Mouse (Mus musculus) neural tube, embryonic 13.5 days (tissue): Measurements from ENCODE around the gene Plxna4. TPM values are rescaled to one million over a fixed set of nuclear protein-coding genes. Genes with fewer than 3 reads are reported as not detected.

Experiments used
- ATAC-seq: fragments of 200-750 bp; cut with Nextera tagmentation; 2 replicates; pipeline ENCODE4 v1.8.0; 2017; ENCODE audit warnings: low read depth, mild to moderate bottlenecking, moderate TSS enrichment, moderate library complexity
- H3K27ac ChIP-seq: fragments of 300-500 bp; sonication (generic); replicated peaks from 2 replicates; pipeline ENCODE4 v1.5.1; 2015; ENCODE audit warnings: moderate library complexity, mild to moderate bottlenecking, inconsistent platforms
- H3K27me3 ChIP-seq: fragments of 300-500 bp; sonication (generic); 2 replicates; pipeline ENCODE4 v1.6.1; 2015; ENCODE audit warnings: mild to moderate bottlenecking, inconsistent platforms
- H3K36me3 ChIP-seq: fragments of 300-500 bp; sonication (generic); 2 replicates; pipeline ENCODE4 v1.6.1; 2015; ENCODE audit warnings: mild to moderate bottlenecking, inconsistent platforms
- H3K4me1 ChIP-seq: fragments of 300-500 bp; sonication (generic); replicated peaks from 2 replicates; pipeline ENCODE4 v1.6.1; 2015; ENCODE audit warnings: inconsistent platforms
- H3K4me2 ChIP-seq: fragments of 300-500 bp; sonication (generic); 2 replicates; pipeline ENCODE4 v1.6.1; 2015; ENCODE audit warnings: inconsistent platforms, mild to moderate bottlenecking, moderate library complexity
- H3K4me3 ChIP-seq: fragments of 300-500 bp; sonication (generic); 2 replicates; pipeline ENCODE4 v1.5.1; 2015; ENCODE audit warnings: mild to moderate bottlenecking, inconsistent platforms
- H3K9ac ChIP-seq: fragments of 300-500 bp; sonication (generic); 2 replicates; pipeline ENCODE4 v1.6.1; 2015; ENCODE audit warnings: moderate library complexity, mild to moderate bottlenecking, inconsistent platforms
- H3K9me3 ChIP-seq: fragments of 300-500 bp; sonication (generic); 2 replicates; pipeline ENCODE4 v1.6.1; 2016; ENCODE audit warnings: inconsistent platforms
- WGBS: fragments of 180-500 bp; shearing (Covaris S2); methylation state at CpG from one replicate; pipeline ENCODE4 v1.1.7; 2015; 5-methylcytosine and 5-hydroxymethylcytosine counted together
- polyA plus RNA-seq: library from polyadenylated mRNA; unstranded; fragments of >200 nt; fragmentation: Nextera tagmentation; extraction: Ambion mirVana; gene quantifications from 2 replicates; pipeline ENCODE4 v1.2.1, GENCODE M21; 2015

Plxna4 gene
- polyA plus RNA-seq, 1 experiment from 2014 or later, result 17.1 TPM

DNA sequence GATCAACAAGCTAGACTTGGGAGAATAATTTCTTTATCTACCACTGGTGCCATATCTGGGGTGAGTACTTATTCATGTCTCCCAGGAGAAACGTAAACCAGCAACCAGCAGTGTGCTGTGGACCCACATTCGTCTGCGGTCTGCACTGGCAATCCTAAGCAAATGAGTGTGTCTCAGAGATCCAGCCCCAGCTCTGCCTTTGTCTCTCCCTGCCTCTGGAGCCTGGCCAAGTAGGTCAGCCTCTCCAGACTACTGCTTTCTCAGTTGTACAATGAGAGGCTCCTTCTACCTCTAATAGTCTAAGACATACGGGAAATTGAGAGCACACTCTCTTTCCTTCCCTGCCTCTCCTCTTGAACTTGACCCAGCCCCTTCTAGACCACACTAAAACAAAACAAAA lies 316.5 kb downstream of the Plxna4 start:
- Histone ChIP-seq H3K4me1 (peaks cover 15% of the 10 kb centered on the region), H3K4me2 (no peak overlapping the region), H3K9me3 (0 out of 2 replicates have a peak, but pooled peaks cover 7% of the 10 kb centered on the region), H3K4me3 (no peak overlapping the region), H3K27me3 (no peaks in the 10 kb centered on the region), H3K36me3 (no peaks in the 10 kb centered on the region), H3K27ac (peak overlapping the region; percentile 15), H3K9ac (no peak overlapping the region)
- WGBS, result 57% methylated on average over 4 of the region's 4 CpGs
- ATAC-seq, result no peak

DNA sequence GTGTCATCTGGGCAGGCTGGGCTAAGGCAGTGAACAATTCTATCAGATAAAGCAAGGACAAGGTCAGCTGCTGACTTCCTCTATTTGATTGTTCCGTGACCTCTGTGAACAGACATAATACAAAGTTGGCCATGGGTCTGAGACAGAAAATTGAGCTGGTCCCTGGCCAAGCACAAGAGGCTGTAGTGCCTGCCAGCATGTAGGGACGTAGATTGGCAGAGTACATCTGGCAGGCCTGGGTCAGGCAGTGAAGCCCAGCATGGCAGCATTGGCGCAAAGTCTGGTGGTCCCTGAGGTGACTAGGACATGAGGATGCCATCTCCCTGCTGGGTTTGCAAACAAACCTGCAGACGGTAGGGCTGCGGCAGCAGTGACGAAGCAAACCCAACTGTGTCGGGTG lies 321.9 kb downstream of the Plxna4 start:
- WGBS, result 83% methylated on average over 7 of the region's 7 CpGs
- H3K27me3 ChIP-seq, result no peaks in the 10 kb centered on the region
- no peak overlapping the region for H3K27ac ChIP-seq

GRCm38 (mm10) chr6:32261339-32261738 lies 326.7 kb downstream of the Plxna4 start:
- Histone ChIP-seq H3K36me3 (no peaks in the 10 kb centered on the region), H3K4me3 (no peak overlapping the region), H3K27ac (peak overlapping the region; percentile 35), H3K4me1 (peaks cover 23% of the 10 kb centered on the region), H3K4me2 (no peak overlapping the region), H3K9ac (no peak overlapping the region), H3K27me3 (no peaks in the 10 kb centered on the region), H3K9me3 (no peaks in the 10 kb centered on the region)
- 16% methylated on average over 3 of the region's 3 CpGs for WGBS
- peak; percentile 83 for ATAC-seq

More for the DNA sequence above, 321.9 kb downstream of the Plxna4 start:
- H3K4me1 ChIP-seq, result peaks cover 13% of the 10 kb centered on the region
- no peaks in the 10 kb centered on the region for H3K36me3 ChIP-seq
- no peak overlapping the region for H3K9ac ChIP-seq
- no peak overlapping the region for H3K4me2 ChIP-seq
- 0 out of 2 replicates have a peak, but pooled peaks cover 7% of the 10 kb centered on the region for H3K9me3 ChIP-seq
- no peak overlapping the region for H3K4me3 ChIP-seq
- no peak for ATAC-seq

GRCm38 (mm10) chr6:32260341-32260740 lies 327.7 kb downstream of the Plxna4 start:
- H3K27ac ChIP-seq, result 0 out of 2 replicates have a peak overlapping the region, but pooled peaks have one; percentile 29
- H3K9ac ChIP-seq, result no peak overlapping the region
- no peak overlapping the region for H3K4me2 ChIP-seq
- WGBS, result 69% methylated on average over 5 of the region's 5 CpGs
- H3K27me3 ChIP-seq, result no peaks in the 10 kb centered on the region
- no peaks in the 10 kb centered on the region for H3K9me3 ChIP-seq
- no peaks in the 10 kb centered on the region for H3K36me3 ChIP-seq
- ATAC-seq, result no peak
- peaks cover 26% of the 10 kb centered on the region for H3K4me1 ChIP-seq
- no peak overlapping the region for H3K4me3 ChIP-seq

GRCm38 (mm10) chr6:32255191-32255590 lies 332.8 kb downstream of the Plxna4 start:
- H3K4me3 ChIP-seq, result no peak overlapping the region
- no peaks in the 10 kb centered on the region for H3K36me3 ChIP-seq
- H3K4me1 ChIP-seq, result peaks cover 27% of the 10 kb centered on the region
- no peak overlapping the region for H3K27ac ChIP-seq
- no peak overlapping the region for H3K9ac ChIP-seq
- H3K4me2 ChIP-seq, result no peak overlapping the region
- no peak for ATAC-seq
- no peaks in the 10 kb centered on the region for H3K27me3 ChIP-seq
- no peaks in the 10 kb centered on the region for H3K9me3 ChIP-seq
- WGBS, result 35% methylated on average over 2 of the region's 2 CpGs

DNA sequence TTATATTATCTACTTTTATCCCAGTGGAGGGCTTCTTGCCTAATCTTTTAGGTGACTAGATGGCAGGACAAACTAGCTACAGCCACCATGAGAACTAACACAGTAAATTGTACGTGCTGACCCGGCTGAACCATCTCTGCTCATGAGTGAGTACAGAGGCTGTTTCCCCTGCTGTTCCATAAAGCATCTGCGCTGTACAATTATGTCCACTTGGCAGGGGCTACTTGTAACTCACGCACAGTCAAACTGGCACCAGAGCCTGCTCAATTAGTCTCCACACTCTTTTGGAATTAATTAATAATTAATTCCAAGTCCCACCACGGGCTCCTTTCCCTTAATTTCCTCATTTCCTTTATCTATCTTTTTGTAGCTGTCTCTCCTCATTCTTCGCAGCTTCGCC lies 335.8 kb downstream of the Plxna4 start:
- no peak overlapping the region for H3K4me2 ChIP-seq
- no peaks in the 10 kb centered on the region for H3K36me3 ChIP-seq
- 46% methylated on average over 7 of the region's 7 CpGs for WGBS
- ATAC-seq, result no peak
- peaks cover 25% of the 10 kb centered on the region for H3K4me1 ChIP-seq
- H3K4me3 ChIP-seq, result no peak overlapping the region
- H3K9me3 ChIP-seq, result no peaks in the 10 kb centered on the region
- no peaks in the 10 kb centered on the region for H3K27me3 ChIP-seq
- H3K27ac ChIP-seq, result 0 out of 2 replicates have a peak overlapping the region, but pooled peaks have one; percentile 38
- no peak overlapping the region for H3K9ac ChIP-seq

DNA sequence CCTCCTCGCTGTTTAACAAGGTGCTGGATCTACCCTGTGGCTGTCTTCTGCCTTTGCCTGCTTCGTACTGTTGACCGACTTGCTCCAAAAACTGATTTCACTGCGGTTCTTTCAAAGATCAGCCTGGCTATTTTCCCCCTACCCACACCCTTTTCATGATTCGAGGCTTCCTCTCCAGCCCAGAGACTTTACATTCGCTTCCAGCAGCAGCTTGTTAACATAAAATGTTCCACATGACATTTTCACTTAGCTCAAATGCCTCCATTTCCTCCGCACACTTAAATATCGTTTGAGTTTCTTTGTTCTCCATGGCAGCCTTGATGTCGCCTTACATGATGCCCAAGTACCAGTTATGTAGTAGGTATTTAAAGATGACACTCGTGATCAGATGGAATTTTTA lies 336.3 kb downstream of the Plxna4 start:
- H3K27ac ChIP-seq, result 0 out of 2 replicates have a peak overlapping the region, but pooled peaks have one; percentile 9
- 79% methylated on average over 10 of the region's 10 CpGs for WGBS

DNA sequence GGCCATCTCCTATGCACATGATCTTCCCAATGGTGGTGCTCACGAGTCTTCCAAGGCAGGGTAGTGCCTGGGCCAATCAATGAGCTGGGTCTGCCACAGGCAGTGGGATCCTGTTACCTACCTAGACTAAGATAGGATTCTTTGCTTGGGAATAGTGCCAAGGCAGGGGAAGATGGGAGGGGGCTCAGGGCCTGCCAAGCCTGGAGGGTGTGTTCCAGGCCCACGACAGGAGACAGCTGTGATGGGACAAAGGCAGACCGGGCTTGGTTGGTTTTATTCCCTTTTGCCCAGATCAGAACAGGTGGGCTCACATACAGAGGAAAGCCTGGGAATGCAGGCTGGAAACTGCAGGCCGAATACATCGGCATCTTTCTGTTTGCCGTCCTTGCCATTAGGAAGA lies 342.0 kb downstream of the Plxna4 start:
- WGBS, result 62% methylated on average over 6 of the region's 6 CpGs
- no peak overlapping the region for H3K27ac ChIP-seq
- H3K9ac ChIP-seq, result no peak overlapping the region
- H3K27me3 ChIP-seq, result no peaks in the 10 kb centered on the region
- no peak overlapping the region for H3K4me2 ChIP-seq
- no peak overlapping the region for H3K4me3 ChIP-seq
- no peaks in the 10 kb centered on the region for H3K4me1 ChIP-seq
- no peaks in the 10 kb centered on the region for H3K36me3 ChIP-seq
- no peaks in the 10 kb centered on the region for H3K9me3 ChIP-seq
- ATAC-seq, result no peak

More for the DNA sequence above, 336.3 kb downstream of the Plxna4 start:
- ATAC-seq, result no peak
- no peaks in the 10 kb centered on the region for H3K36me3 ChIP-seq
- H3K27me3 ChIP-seq, result no peaks in the 10 kb centered on the region
- H3K4me2 ChIP-seq, result no peak overlapping the region
- H3K4me3 ChIP-seq, result no peak overlapping the region
- H3K9me3 ChIP-seq, result no peaks in the 10 kb centered on the region
- no peak overlapping the region for H3K9ac ChIP-seq
- H3K4me1 ChIP-seq, result peaks cover 25% of the 10 kb centered on the region

DNA sequence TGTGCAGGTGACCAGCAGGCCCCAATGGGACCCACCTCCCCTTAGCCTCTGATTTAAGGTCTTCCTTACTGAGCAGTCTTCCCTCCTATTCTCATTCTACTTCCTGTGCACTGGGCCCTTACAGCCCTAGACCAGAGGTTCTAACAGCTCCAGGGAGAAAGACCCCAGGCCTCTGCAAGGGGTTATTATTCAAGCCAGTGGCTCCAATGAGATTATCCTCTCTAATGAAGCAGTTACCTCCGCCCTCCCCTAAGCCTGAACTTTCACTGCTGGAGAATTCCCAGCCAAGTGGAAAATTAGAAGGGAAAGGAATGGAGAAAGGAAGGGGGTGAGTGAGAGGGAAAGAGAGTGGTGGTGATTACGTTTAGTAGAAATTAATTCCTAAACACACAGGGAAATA lies 345.0 kb downstream of the Plxna4 start:
- H3K27ac ChIP-seq, result no peak overlapping the region; the same call in 1 of the 2 replicates
- 49% methylated on average over 2 of the region's 2 CpGs for WGBS
- H3K27me3 ChIP-seq, result no peaks in the 10 kb centered on the region
- no peak for ATAC-seq
- H3K4me2 ChIP-seq, result no peak overlapping the region
- no peak overlapping the region for H3K4me3 ChIP-seq
- peaks cover 6% of the 10 kb centered on the region; the same call in 1 of the 2 replicates for H3K36me3 ChIP-seq
- no peaks in the 10 kb centered on the region for H3K9me3 ChIP-seq
- H3K9ac ChIP-seq, result no peak overlapping the region
- no peaks in the 10 kb centered on the region for H3K4me1 ChIP-seq

DNA sequence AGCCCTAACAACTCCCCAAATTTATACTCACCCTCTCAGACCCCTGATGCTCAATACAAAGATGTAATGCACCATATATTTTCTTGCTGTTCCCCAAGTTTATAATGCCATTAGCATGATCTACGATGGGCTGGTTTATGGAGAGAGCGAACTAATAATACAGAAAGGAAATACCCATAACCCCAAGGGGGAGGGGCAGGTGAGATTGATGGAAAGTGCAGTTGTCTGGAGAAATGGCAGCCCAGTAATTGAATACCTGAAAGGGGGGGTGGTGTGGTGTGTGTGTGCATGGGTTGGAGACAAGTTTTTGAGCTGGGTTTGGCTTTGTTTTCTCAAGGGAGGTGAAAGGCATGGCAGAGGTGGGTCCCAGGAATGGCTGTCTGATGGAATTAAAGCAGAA lies 356.6 kb downstream of the Plxna4 start:
- H3K27ac ChIP-seq, result peak overlapping the region; percentile 42
- H3K4me3 ChIP-seq, result no peak overlapping the region
- H3K9ac ChIP-seq, result no peak overlapping the region
- WGBS, result 65% methylated on average over 2 of the region's 2 CpGs
- H3K27me3 ChIP-seq, result no peaks in the 10 kb centered on the region
- no peak overlapping the region for H3K4me2 ChIP-seq
- H3K9me3 ChIP-seq, result no peaks in the 10 kb centered on the region
- H3K36me3 ChIP-seq, result peaks cover 46% of the 10 kb centered on the region
- ATAC-seq, result peak; percentile 47; the same call in 1 of the 2 replicates
- peaks cover 16% of the 10 kb centered on the region for H3K4me1 ChIP-seq

DNA sequence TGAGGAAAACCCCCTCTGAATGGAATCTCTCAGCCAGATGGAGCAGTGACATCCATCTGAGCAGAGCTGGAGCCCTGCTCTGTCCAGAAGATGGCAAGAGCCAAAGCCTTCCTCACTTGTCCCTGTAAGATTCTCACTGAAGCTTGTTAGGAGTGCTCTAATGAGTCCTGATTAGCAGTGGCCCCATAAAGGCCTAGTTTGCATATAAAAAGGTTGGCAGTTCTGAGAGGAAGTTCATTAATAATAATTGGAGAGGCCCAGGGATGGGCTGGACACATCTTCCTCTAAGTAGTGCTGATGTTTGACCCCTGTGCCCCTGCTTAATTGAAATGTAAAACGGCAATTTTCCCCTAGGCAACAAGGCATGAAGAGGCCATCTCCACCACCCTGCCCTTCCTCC lies 361.4 kb downstream of the Plxna4 start:
- Histone ChIP-seq H3K27ac (no peak overlapping the region), H3K4me2 (no peak overlapping the region), H3K36me3 (peaks cover 34% of the 10 kb centered on the region), H3K9ac (no peak overlapping the region), H3K27me3 (no peaks in the 10 kb centered on the region), H3K9me3 (peaks cover 3% of the 10 kb centered on the region; the same call in 1 of the 2 replicates), H3K4me3 (no peak overlapping the region), H3K4me1 (peaks cover 14% of the 10 kb centered on the region)
- WGBS, result 17% methylated on average over 1 of the region's 1 CpGs
- ATAC-seq, result no peak

DNA sequence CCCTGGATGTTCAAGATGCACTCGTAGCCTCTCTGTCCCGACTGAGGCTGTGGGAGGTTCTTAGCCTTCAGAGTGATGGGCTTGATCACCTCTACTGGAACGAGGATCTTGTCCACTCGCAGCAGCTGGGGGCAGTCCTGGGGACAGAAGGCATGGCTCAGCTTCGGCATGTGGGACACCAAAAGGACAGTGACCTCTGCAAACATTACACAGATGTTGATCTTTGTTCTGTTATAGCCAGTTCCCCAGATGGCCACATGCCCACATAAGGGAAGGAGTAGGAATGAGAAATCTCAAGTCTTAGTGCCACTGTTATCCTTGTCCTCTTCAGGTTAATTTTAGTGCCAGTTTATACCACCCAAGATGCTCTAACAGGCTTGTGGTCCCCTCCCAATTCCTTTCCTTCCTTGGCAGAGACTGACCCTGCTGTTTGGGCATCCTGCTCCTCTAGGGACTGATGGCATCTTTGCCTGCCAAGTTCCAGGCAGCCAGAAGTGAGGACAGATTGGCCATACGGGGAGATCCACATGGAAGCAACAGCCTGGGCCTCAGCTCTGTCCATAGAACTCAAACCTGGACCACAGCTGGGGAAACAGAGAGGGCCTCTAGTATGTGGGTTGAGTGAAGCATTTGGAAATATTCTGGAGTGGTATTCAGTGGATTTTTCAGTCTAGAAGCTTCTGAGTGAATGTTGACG lies 363.8 kb downstream of the Plxna4 start:
- peaks cover 47% of the 10 kb centered on the region for H3K36me3 ChIP-seq
- 79% methylated on average over 7 of the region's 7 CpGs for WGBS
- H3K4me3 ChIP-seq, result no peak overlapping the region
- 0 out of 2 replicates have a peak, but pooled peaks cover 3% of the 10 kb centered on the region for H3K4me1 ChIP-seq
- H3K9me3 ChIP-seq, result peaks cover 3% of the 10 kb centered on the region; the same call in 1 of the 2 replicates
- no peak for ATAC-seq
- H3K27me3 ChIP-seq, result no peaks in the 10 kb centered on the region
- no peak overlapping the region for H3K4me2 ChIP-seq
- H3K27ac ChIP-seq, result no peak overlapping the region
- no peak overlapping the region for H3K9ac ChIP-seq
